Mouse (Mus musculus): Measurements from ENCODE around the gene Gucy2g. TPM values are rescaled to one million over a fixed set of nuclear protein-coding genes. Genes with fewer than 3 reads are reported as not detected.

Gucy2g gene
- polyA plus RNA-seq, 1 experiment from 2014 or later: 0.27 TPM

GRCm38 (mm10) chr19:55226621-55227020, 14.4 kb downstream of the Gucy2g start:
- TF ChIP-seq CTCF (IDR thresholded peaks at IDR 0.05): no peak
- ATAC-seq (no peak), DNase-seq (ENCODE audit: low read depth, low spot score) (no peak)
- CTCF ChIA-PET: interaction anchor here (0.7 to 1.0 kb wide), 2 partner anchors 8 to 9 kb away, joined by 3 to 6 read pairs; no protein-coding TSS in a partner anchor
- POLR2A ChIA-PET: no interaction called here
- in situ Hi-C loops (cut with MboI; ENCODE audit: low pct_unique_long_range_greater_than_20kb): no loop called here
- H3K27me3 ChIP-seq: no peaks in the 10 kb centered on the region

DNA sequence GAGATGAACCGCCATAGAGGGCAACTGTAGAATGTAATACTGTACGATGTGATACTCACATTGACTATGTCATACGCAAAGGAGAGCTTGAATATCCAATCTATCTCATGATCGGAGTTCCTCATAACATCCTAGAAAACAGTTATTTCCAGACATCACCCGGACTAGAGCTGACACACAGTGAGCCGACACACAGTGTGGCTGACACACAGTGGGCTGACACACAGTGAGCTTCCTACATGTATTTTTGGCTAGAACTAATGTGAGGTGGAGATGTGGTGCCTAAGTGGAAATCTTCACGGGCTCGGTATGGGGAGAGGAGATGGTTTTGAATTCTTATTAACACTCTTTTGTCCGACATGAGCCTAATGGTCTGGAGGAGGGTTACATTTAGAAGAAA, 18.8 kb downstream of the Gucy2g start:
- ChIA-PET CTCF (interaction anchor here (1.0 to 1.9 kb wide), 5 partner anchors 8 to 56 kb away, joined by 3 to 6 read pairs (median 4); partner anchors contain the start of gene Gucy2g), POLR2A (no interaction called here)
- DNase-seq (ENCODE audit: low read depth, low spot score) (no peak), ATAC-seq (no peak)
- in situ Hi-C loops (cut with MboI; ENCODE audit: low pct_unique_long_range_greater_than_20kb): loop anchor here (5.0 kb wide), 1 partner anchor 85 kb away; no protein-coding TSS in a partner anchor
- no peaks in the 10 kb centered on the region for H3K27me3 ChIP-seq
- no peak for TF ChIP-seq CTCF (IDR thresholded peaks at IDR 0.05)

GRCm38 (mm10) chr19:55221208-55221607, 19.8 kb downstream of the Gucy2g start:
- ATAC-seq (no peak), DNase-seq (ENCODE audit: low read depth, low spot score) (no peak)
- in situ Hi-C loops (cut with MboI; ENCODE audit: low pct_unique_long_range_greater_than_20kb): loop anchor here (5.0 kb wide), 1 partner anchor 86 kb away; no protein-coding TSS in a partner anchor
- POLR2A ChIA-PET: no interaction called here
- H3K27me3 ChIP-seq: no peaks in the 10 kb centered on the region
- CTCF ChIA-PET: interaction anchor here (1.0 to 1.3 kb wide), 3 partner anchors 15 to 111 kb away, joined by 3 read pairs; no protein-coding TSS in a partner anchor
- TF ChIP-seq CTCF (IDR thresholded peaks at IDR 0.05): no peak

- H3K27me3 ChIP-seq: no peaks in the 10 kb centered on the region
- DNase-seq (ENCODE audit: low read depth, low spot score): peak; percentile 34
- no peak for ATAC-seq
- no peak for TF ChIP-seq CTCF (IDR thresholded peaks at IDR 0.05)
- ChIA-PET POLR2A (interaction anchor here (0.6 to 1.3 kb wide), 4 partner anchors 12 to 112 kb away, joined by 3 read pairs; no protein-coding TSS in a partner anchor), CTCF (interaction anchor here (0.7 to 3.6 kb wide), 18 partner anchors 8 to 493 kb away, joined by 3 to 65 read pairs (median 5); no protein-coding TSS in a partner anchor)
- in situ Hi-C loops (cut with MboI; ENCODE audit: low pct_unique_long_range_greater_than_20kb): no loop called here
Observed at GRCm38 (mm10) chr19:55219359-55219758, 21.7 kb downstream of the Gucy2g start.

DNA sequence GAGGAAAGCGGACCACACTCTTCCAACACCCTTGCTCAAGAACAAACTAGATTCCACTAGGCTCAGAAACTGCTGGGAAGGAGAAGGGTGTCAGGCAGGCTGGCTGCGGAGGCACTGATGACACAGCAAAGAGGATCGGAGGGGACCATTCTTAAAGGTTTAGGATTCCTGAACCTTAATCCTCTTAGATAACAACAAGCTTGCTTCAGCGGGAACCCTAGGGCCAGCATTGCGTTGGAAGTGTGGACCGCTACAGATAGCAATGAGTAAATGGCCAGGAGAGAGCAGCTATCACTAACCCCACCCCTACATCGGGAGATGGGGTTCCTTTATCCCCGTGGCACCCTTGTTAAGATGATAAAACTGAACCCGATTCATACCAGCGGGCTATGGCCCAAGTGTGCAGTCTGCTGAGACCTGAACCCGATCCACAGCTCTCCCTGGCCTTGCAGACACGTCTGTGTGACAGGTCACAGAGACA, 22.3 kb downstream of the Gucy2g start:
- in situ Hi-C loops (cut with MboI; ENCODE audit: low pct_unique_long_range_greater_than_20kb): no loop called here
- ChIA-PET CTCF (interaction anchor here (0.7 to 3.6 kb wide), 19 partner anchors 8 to 113 kb away, joined by 3 to 65 read pairs (median 5); no protein-coding TSS in a partner anchor), POLR2A (interaction anchor here (0.6 to 1.3 kb wide), 4 partner anchors 12 to 112 kb away, joined by 3 read pairs; no protein-coding TSS in a partner anchor)
- no peak for TF ChIP-seq CTCF (IDR thresholded peaks at IDR 0.05)
- ATAC-seq: peak; percentile 45
- DNase-seq (ENCODE audit: low read depth, low spot score): no peak
- H3K27me3 ChIP-seq: no peaks in the 10 kb centered on the region

DNA sequence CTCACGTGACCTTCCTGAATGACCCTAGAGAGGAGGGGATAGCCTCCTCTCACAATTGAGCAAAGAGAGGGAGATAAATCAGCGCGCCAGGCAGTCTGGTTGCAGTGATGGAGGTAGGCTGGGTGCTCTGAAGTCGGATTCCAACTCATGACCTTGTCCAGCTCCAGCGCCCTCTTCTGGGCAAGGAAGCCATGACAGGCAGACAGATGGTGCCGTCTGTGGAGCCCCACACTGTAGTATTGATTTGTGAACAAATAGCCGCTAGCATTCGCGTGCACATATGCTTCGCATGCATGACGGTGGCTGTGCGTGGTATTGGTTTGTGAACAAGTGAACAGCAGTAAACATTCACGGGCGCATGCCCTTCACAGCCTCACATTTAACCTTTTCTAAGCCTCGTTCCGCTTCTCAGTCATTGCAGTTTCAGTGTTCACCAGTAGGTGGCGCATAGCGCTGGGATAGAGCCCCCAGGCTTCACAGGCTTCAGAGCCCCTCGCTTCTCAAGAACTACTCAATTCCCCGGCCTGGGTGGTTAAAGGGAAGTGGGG, 22.8 kb downstream of the Gucy2g start:
- no peaks in the 10 kb centered on the region for H3K27me3 ChIP-seq
- CTCF ChIA-PET: interaction anchor here (0.6 to 3.6 kb wide), 24 partner anchors 8 to 114 kb away, joined by 3 to 65 read pairs (median 5); no protein-coding TSS in a partner anchor
- in situ Hi-C loops (cut with MboI; ENCODE audit: low pct_unique_long_range_greater_than_20kb): no loop called here
- ATAC-seq (peak; percentile 82), DNase-seq (ENCODE audit: low read depth, low spot score) (peak; percentile 42)
- TF ChIP-seq CTCF (IDR thresholded peaks at IDR 0.05): peak; percentile 97
- POLR2A ChIA-PET: interaction anchor here (0.6 to 1.0 kb wide), 2 partner anchors 81 to 95 kb away, joined by 3 read pairs; no protein-coding TSS in a partner anchor

GRCm38 (mm10) chr19:55217365-55217764, 23.7 kb downstream of the Gucy2g start:
- POLR2A ChIA-PET: interaction anchor here (1.0 kb wide), 1 partner anchor 96 kb away, joined by 3 read pairs; no protein-coding TSS in a partner anchor
- ATAC-seq (no peak), DNase-seq (ENCODE audit: low read depth, low spot score) (no peak)
- CTCF ChIA-PET: interaction anchor here (0.8 to 3.6 kb wide), 15 partner anchors 9 to 115 kb away, joined by 3 to 65 read pairs (median 5); no protein-coding TSS in a partner anchor
- no peaks in the 10 kb centered on the region for H3K27me3 ChIP-seq
- in situ Hi-C loops (cut with MboI; ENCODE audit: low pct_unique_long_range_greater_than_20kb): no loop called here
- no peak for TF ChIP-seq CTCF (IDR thresholded peaks at IDR 0.05)

DNA sequence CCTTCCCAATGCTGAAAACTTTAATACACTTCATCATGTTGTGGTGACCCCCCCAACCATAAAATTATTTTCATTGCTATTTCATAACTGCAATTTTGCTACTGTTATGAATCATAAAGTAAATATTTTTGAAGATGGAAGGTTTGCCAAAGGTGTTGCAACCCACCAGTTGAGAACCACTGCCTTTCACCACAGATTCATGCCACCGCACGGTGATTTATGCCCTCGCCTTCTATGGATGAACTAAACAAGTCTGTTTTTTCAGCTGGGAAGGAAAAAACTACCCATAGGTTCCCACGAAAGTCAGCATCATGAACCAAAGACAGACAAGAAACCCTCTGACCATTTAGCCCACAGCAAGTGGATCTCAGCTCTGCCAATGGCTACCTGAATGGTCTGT, 24.2 kb downstream of the Gucy2g start:
- in situ Hi-C loops (cut with MboI; ENCODE audit: low pct_unique_long_range_greater_than_20kb): no loop called here
- no peaks in the 10 kb centered on the region for H3K27me3 ChIP-seq
- ChIA-PET POLR2A (no interaction called here), CTCF (interaction anchor here (0.8 to 3.6 kb wide), 11 partner anchors 9 to 115 kb away, joined by 3 to 65 read pairs (median 5); no protein-coding TSS in a partner anchor)
- DNase-seq (ENCODE audit: low read depth, low spot score): no peak
- no peak for TF ChIP-seq CTCF (IDR thresholded peaks at IDR 0.05)
- ATAC-seq: no peak

GRCm38 (mm10) chr19:55213617-55214340, 27.3 kb downstream of the Gucy2g start:
- in situ Hi-C loops (cut with MboI; ENCODE audit: low pct_unique_long_range_greater_than_20kb): no loop called here
- DNase-seq (ENCODE audit: low read depth, low spot score) (no peak), ATAC-seq (no peak)
- ChIA-PET CTCF (interaction anchor here (0.9 to 1.6 kb wide), 2 partner anchors 15 to 31 kb away, joined by 3 to 4 read pairs; no protein-coding TSS in a partner anchor), POLR2A (interaction anchor here (0.5 kb wide), 1 partner anchor 94 kb away, joined by 4 read pairs; no protein-coding TSS in a partner anchor)
- no peaks in the 10 kb centered on the region for H3K27me3 ChIP-seq
- TF ChIP-seq CTCF (IDR thresholded peaks at IDR 0.05): no peak

DNA sequence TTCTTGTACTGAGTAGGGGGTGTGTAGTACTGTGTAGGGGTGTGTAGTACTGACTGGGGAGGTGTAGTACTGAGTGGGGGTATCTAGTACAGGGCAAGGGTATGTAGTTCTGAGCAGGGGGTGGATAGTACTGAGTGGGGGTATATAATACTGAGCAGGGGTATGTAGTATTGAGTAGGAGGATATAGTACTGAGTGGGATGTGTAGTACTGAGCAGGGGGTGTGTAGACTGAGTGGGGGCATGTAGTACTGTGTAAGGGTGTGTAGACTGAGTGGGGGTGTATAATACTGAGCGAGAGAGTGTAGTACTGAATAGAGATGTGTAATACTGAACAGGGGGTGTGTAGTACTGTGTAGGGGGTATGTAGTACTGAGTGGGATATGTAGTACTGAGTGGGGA, 29.3 kb downstream of the Gucy2g start:
- no peak for DNase-seq (ENCODE audit: low read depth, low spot score)
- peaks cover 9% of the 10 kb centered on the region for H3K27me3 ChIP-seq
- ATAC-seq: no peak
- ChIA-PET CTCF (interaction anchor here (1.3 to 1.6 kb wide), 2 partner anchors 13 to 120 kb away, joined by 3 to 7 read pairs; no protein-coding TSS in a partner anchor), POLR2A (interaction anchor here (0.7 kb wide), 1 partner anchor 13 kb away, joined by 4 read pairs; no protein-coding TSS in a partner anchor)
- TF ChIP-seq CTCF (IDR thresholded peaks at IDR 0.05): no peak
- in situ Hi-C loops (cut with MboI; ENCODE audit: low pct_unique_long_range_greater_than_20kb): no loop called here
